Mouse (Mus musculus) embryo, embryonic 11 days (tissue): Measurements from ENCODE around the gene Zdhhc7.

Experiments
- DNase-seq: peaks from one replicate; pipeline ENCODE4 v3.0.0-alpha.2; 2015

Zdhhc7 gene

GRCm38 (mm10) chr8:120032549-120033208 is 68.6 kb downstream of the Zdhhc7 start:
- DNase-seq = no peak
